Mouse (Mus musculus): ENCODE measurements around the gene Cyp4f13. TPM values are rescaled to one million over a fixed set of nuclear protein-coding genes. Genes with fewer than 3 reads are reported as not detected.

Cyp4f13 gene
- polyA plus RNA-seq, 1 experiment from 2014 or later = 13.3 TPM

Other genes with a start within 250 kb of the Cyp4f13 start
- 31.2 and 33.4 TPM in 2 replicates for gene Zfp871, start 159.1 kb downstream of the Cyp4f13 start, polyA plus RNA-seq (2015; fragmentation: Nextera tagmentation; extraction: Ambion mirVana)
- 3.0 TPM in 2 replicates for gene Zfp811, start 137.5 kb downstream of the Cyp4f13 start, polyA plus RNA-seq (2015; fragmentation: Nextera tagmentation; extraction: Ambion mirVana)
- 15.9 and 17.3 TPM in 2 replicates for gene Zfp799, start 117.1 kb downstream of the Cyp4f13 start, polyA plus RNA-seq (2015; fragmentation: Nextera tagmentation; extraction: Ambion mirVana)
- gene Zfp870, start 55.8 kb downstream of the Cyp4f13 start, polyA plus RNA-seq (2015; fragmentation: Nextera tagmentation; extraction: Ambion mirVana) = 7.7 and 8.0 TPM in 2 replicates
- gene Cyp4f14, start 30.1 kb downstream of the Cyp4f13 start, polyA plus RNA-seq (2015; fragmentation: Nextera tagmentation; extraction: Ambion mirVana) = not detected in 2 replicates
- 9.9 and 12.1 TPM in 2 replicates for gene Zfp472, start 18.4 kb upstream of the Cyp4f13 start, polyA plus RNA-seq (2015; fragmentation: Nextera tagmentation; extraction: Ambion mirVana)
- gene Zfp952, start 45.7 kb upstream of the Cyp4f13 start, polyA plus RNA-seq (2015; fragmentation: Nextera tagmentation; extraction: Ambion mirVana) = 11.2 and 11.9 TPM in 2 replicates
- 13.9 and 14.9 TPM in 2 replicates for gene Zfp763, start 86.0 kb upstream of the Cyp4f13 start, polyA plus RNA-seq (2015; fragmentation: Nextera tagmentation; extraction: Ambion mirVana)
- gene 4921501E09Rik, start 120.7 kb upstream of the Cyp4f13 start, polyA plus RNA-seq (2015; fragmentation: Nextera tagmentation; extraction: Ambion mirVana) = not detected in 2 replicates
- gene Zfp563, start 141.9 kb upstream of the Cyp4f13 start, polyA plus RNA-seq (2015; fragmentation: Nextera tagmentation; extraction: Ambion mirVana) = 6.4 and 8.2 TPM in 2 replicates
- gene Morc2b, start 192.3 kb upstream of the Cyp4f13 start, polyA plus RNA-seq (2015; fragmentation: Nextera tagmentation; extraction: Ambion mirVana) = not detected in 2 replicates
- gene Olfr55, start 221.0 kb upstream of the Cyp4f13 start, polyA plus RNA-seq (2015; fragmentation: Nextera tagmentation; extraction: Ambion mirVana) = 0.04 TPM in 1 of 2 replicates, not detected in the other
- not detected in 2 replicates for gene Olfr239, start 243.9 kb upstream of the Cyp4f13 start, polyA plus RNA-seq (2015; fragmentation: Nextera tagmentation; extraction: Ambion mirVana)

All from kidney, embryonic 15.5 days (tissue).